Mouse (Mus musculus): ENCODE measurements around the gene Acyp1. TPM values are rescaled to one million over a fixed set of nuclear protein-coding genes. Genes with fewer than 3 reads are reported as not detected.
A peak's percentile ranks its signal among the peaks of the same experiment; 100 is the strongest.

The Acyp1 gene
- polyA plus RNA-seq (2015; fragmentation: Nextera tagmentation; extraction: Ambion mirVana) = 53.8 and 55.5 TPM in 2 replicates

DNA sequence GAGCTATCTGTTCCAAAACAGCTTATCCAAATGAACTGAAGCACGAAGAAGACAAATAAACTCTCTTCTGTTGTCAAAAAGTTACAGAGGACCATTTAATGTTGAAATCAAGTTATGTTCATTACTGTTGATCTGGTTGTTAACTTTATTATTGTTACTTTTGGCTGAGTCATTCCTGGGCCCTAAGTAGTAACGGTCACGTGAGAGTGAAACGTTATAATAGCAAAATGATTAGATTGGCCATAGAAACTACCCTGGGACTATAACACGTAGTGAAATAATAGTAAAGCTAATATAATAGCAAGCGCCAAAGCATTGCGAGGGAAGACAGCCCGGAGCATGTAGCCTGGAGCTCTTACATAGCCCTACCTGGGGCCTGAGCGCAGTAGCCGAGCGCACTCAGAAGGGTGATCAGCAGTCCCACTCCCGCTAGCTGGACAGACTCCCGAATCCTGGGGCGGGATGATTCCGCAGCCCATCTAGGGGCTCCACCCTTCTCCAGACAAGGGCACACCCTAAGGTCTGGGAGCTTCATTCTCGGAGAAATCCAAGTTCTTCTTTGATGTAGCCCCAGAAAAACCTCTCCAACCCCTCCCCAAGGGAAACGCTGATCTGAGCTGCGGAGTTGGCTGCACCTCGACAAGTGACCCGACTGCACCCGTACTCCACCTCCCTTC, at the start of gene Acyp1:
TSS of gene Acyp1 (minus strand) at position 630 of the 677 bp plus-strand sequence.
- peak within 1 kb of the TSS; percentile 51 for H3K4me3 ChIP-seq
- H3K27me3 ChIP-seq = no peaks in the 10 kb centered on the region
- H3K9ac ChIP-seq = peak within 1 kb of the TSS; percentile 56
- WGBS = 9% methylated on average over 21 of the region's 21 CpGs
- peak; percentile 53; the same call in 1 of the 2 replicates for ATAC-seq (ENCODE audit: borderline replicate concordance, extremely low read depth, low FRiP score, low TSS enrichment)
- peak within 1 kb of the TSS; percentile 69 for H3K4me2 ChIP-seq
- H3K27ac ChIP-seq = peak within 1 kb of the TSS; percentile 33; the same call in 1 of the 2 replicates
- H3K4me1 ChIP-seq = peaks cover 20% of the 10 kb centered on the region
- H3K9me3 ChIP-seq = no peaks in the 10 kb centered on the region
- no peaks in the 10 kb centered on the region for H3K36me3 ChIP-seq

DNA sequence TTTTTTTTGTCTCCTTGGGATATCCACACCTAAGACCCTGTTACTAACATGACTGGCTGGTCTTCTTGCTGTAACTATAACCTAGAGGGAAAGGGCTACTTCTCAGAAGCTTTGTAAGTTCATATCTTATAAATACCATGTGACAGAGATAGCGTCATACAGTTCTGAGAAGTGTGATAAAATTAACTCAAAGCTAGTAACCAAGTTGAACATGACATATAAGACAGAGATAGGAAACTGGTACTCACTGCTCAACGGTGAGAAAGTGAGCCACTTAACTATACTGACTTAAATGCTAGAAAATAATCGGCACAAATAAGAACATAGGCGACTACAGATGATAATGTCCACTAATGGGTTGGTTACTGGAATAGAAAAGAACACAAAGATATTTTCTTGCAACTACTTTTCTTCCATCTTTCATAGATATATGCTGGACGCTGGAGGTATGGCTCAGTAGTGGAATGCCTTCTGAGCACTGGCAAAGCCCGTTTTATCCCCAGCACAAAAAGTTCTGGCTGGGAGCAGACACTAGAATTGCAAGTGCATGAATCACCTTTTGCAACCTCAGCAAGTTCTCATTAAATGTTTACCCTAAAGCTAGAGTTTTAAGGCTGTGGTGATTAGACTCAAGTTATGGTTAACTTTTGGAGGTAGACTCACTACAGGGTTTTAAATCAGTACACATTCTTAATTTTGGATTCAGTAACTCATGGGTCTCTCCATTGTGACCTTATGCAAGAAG, 49.5 kb upstream of the Acyp1 start:
- Histone ChIP-seq H3K9ac (peak overlapping the region; percentile 84; the same call in 1 of the 2 replicates), H3K27ac (no peak overlapping the region), H3K9me3 (no peaks in the 10 kb centered on the region), H3K36me3 (peaks cover 33% of the 10 kb centered on the region), H3K4me3 (peak overlapping the region; percentile 89), H3K27me3 (no peaks in the 10 kb centered on the region), H3K4me1 (peaks cover 18% of the 10 kb centered on the region), H3K4me2 (peak overlapping the region; percentile 62)
- WGBS = 74% methylated on average over 6 of the region's 6 CpGs
- ATAC-seq (ENCODE audit: borderline replicate concordance, extremely low read depth, low FRiP score, low TSS enrichment) = no peak

- Histone ChIP-seq H3K4me3 (no peak overlapping the region), H3K27ac (no peak overlapping the region), H3K9ac (no peak overlapping the region), H3K36me3 (peaks cover 85% of the 10 kb centered on the region), H3K27me3 (no peaks in the 10 kb centered on the region), H3K9me3 (no peaks in the 10 kb centered on the region), H3K4me2 (no peak overlapping the region), H3K4me1 (no peaks in the 10 kb centered on the region)
- ATAC-seq (ENCODE audit: borderline replicate concordance, extremely low read depth, low FRiP score, low TSS enrichment) = no peak
- 83% methylated on average over 7 of the region's 7 CpGs for WGBS
These were observed 41.9 kb upstream of the Acyp1 start for GRCm38 (mm10) chr12:85330153-85330552.

DNA sequence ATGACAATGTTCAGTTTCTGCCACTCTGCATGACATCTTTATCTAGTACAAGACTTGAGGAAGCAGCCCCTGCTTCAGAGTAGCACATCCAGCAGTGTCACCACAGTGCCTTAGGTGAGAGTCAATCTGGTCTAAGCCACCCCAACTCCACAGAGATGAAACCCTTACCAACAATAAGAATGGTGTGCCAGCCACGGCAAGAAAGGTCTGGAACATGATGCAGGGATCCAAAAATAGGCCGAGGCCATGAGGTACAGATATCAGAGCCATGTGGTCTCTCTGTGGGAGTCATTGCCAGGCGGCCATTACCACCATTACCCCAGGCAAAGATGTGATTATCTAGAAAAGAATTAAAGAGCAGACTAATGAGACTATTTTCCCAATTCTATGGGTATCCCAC, 20.4 kb upstream of the Acyp1 start:
- Histone ChIP-seq H3K27me3 (no peaks in the 10 kb centered on the region), H3K4me1 (peaks cover 3% of the 10 kb centered on the region; the same call in 1 of the 2 replicates), H3K4me3 (no peak overlapping the region), H3K36me3 (peaks cover 90% of the 10 kb centered on the region), H3K9ac (no peak overlapping the region), H3K27ac (no peak overlapping the region), H3K9me3 (no peaks in the 10 kb centered on the region), H3K4me2 (no peak overlapping the region)
- no peak for ATAC-seq (ENCODE audit: borderline replicate concordance, extremely low read depth, low FRiP score, low TSS enrichment)
- WGBS = 87% methylated on average over 3 of the region's 3 CpGs

GRCm38 (mm10) chr12:85305247-85305892, 17.1 kb upstream of the Acyp1 start:
- H3K9me3 ChIP-seq = no peaks in the 10 kb centered on the region
- H3K4me2 ChIP-seq = no peak overlapping the region
- peak; percentile 61; the same call in 1 of the 2 replicates for ATAC-seq (ENCODE audit: borderline replicate concordance, extremely low read depth, low FRiP score, low TSS enrichment)
- H3K27ac ChIP-seq = peak overlapping the region; percentile 22; the same call in 1 of the 2 replicates
- 42% methylated on average over 16 of the region's 16 CpGs for WGBS
- no peak overlapping the region for H3K4me3 ChIP-seq
- no peaks in the 10 kb centered on the region for H3K27me3 ChIP-seq
- H3K9ac ChIP-seq = peak overlapping the region; percentile 18; the same call in 1 of the 2 replicates
- peaks cover 3% of the 10 kb centered on the region; the same call in 1 of the 2 replicates for H3K4me1 ChIP-seq
- H3K36me3 ChIP-seq = peaks cover 90% of the 10 kb centered on the region

DNA sequence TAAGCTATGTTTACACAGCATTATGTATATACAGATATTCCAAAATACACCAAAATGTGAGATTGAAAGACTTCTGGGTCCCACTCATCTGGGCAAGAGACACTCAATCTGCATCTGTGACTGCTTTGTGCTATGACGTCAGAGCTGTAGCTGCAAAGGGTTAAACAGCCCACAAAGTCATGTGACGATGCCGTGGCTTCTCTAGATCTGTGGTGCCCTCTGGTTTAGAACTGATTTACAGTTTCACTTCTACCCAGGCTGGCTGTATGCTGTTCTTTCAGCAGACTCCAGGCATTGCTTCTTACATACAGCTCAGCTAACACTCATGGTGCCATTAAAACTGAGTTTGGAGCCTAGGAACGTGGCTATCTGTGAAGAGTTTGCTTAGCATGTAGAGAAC, 16.5 kb upstream of the Acyp1 start:
- ATAC-seq (ENCODE audit: borderline replicate concordance, extremely low read depth, low FRiP score, low TSS enrichment) = no peak
- no peak overlapping the region for H3K9ac ChIP-seq
- H3K4me1 ChIP-seq = peaks cover 9% of the 10 kb centered on the region; the same call in 1 of the 2 replicates
- WGBS = 52% methylated on average over 4 of the region's 4 CpGs
- H3K4me2 ChIP-seq = no peak overlapping the region
- H3K27ac ChIP-seq = no peak overlapping the region
- H3K4me3 ChIP-seq = no peak overlapping the region
- no peaks in the 10 kb centered on the region for H3K9me3 ChIP-seq
- H3K36me3 ChIP-seq = peaks cover 88% of the 10 kb centered on the region
- no peaks in the 10 kb centered on the region for H3K27me3 ChIP-seq

GRCm38 (mm10) chr12:85303256-85303655, 15.0 kb upstream of the Acyp1 start:
- WGBS = 66% methylated on average over 2 of the region's 2 CpGs
- no peak overlapping the region for H3K4me2 ChIP-seq

GRCm38 (mm10) chr12:85298835-85299180, 10.6 kb upstream of the Acyp1 start:
- peaks cover 34% of the 10 kb centered on the region for H3K36me3 ChIP-seq
- H3K4me3 ChIP-seq = no peak overlapping the region
- 50% methylated on average over 1 of the region's 1 CpGs for WGBS
- no peak overlapping the region for H3K4me2 ChIP-seq
- peak overlapping the region; percentile 43; the same call in 1 of the 2 replicates for H3K27ac ChIP-seq
- H3K27me3 ChIP-seq = no peaks in the 10 kb centered on the region
- H3K4me1 ChIP-seq = peaks cover 18% of the 10 kb centered on the region; the same call in 1 of the 2 replicates
- H3K9me3 ChIP-seq = peaks cover 6% of the 10 kb centered on the region; the same call in 1 of the 2 replicates
- no peak overlapping the region for H3K9ac ChIP-seq
- no peak for ATAC-seq (ENCODE audit: borderline replicate concordance, extremely low read depth, low FRiP score, low TSS enrichment)

More at GRCm38 (mm10) chr12:85303256-85303655, 15.0 kb upstream of the Acyp1 start:
- ATAC-seq (ENCODE audit: borderline replicate concordance, extremely low read depth, low FRiP score, low TSS enrichment) = no peak
- Histone ChIP-seq H3K27ac (no peak overlapping the region), H3K9me3 (no peaks in the 10 kb centered on the region), H3K27me3 (no peaks in the 10 kb centered on the region), H3K4me1 (peaks cover 15% of the 10 kb centered on the region), H3K9ac (no peak overlapping the region), H3K36me3 (peaks cover 74% of the 10 kb centered on the region), H3K4me3 (no peak overlapping the region)

GRCm38 (mm10) chr12:85298127-85298834, 10.0 kb upstream of the Acyp1 start:
- Histone ChIP-seq H3K9me3 (peaks cover 6% of the 10 kb centered on the region; the same call in 1 of the 2 replicates), H3K4me1 (peaks cover 18% of the 10 kb centered on the region; the same call in 1 of the 2 replicates), H3K27ac (peak overlapping the region; percentile 43), H3K27me3 (no peaks in the 10 kb centered on the region), H3K4me2 (no peak overlapping the region), H3K4me3 (no peak overlapping the region), H3K9ac (no peak overlapping the region), H3K36me3 (peaks cover 30% of the 10 kb centered on the region)
- 53% methylated on average over 11 of the region's 11 CpGs for WGBS
- no peak for ATAC-seq (ENCODE audit: borderline replicate concordance, extremely low read depth, low FRiP score, low TSS enrichment)

GRCm38 (mm10) chr12:85297345-85297997, 9.2 kb upstream of the Acyp1 start:
- no peak for ATAC-seq (ENCODE audit: borderline replicate concordance, extremely low read depth, low FRiP score, low TSS enrichment)
- Histone ChIP-seq H3K9ac (no peak overlapping the region), H3K4me3 (no peak overlapping the region), H3K27ac (no peak overlapping the region), H3K4me1 (peaks cover 18% of the 10 kb centered on the region; the same call in 1 of the 2 replicates), H3K4me2 (no peak overlapping the region), H3K36me3 (peaks cover 24% of the 10 kb centered on the region), H3K27me3 (no peaks in the 10 kb centered on the region), H3K9me3 (peaks cover 6% of the 10 kb centered on the region; the same call in 1 of the 2 replicates)
- 76% methylated on average over 10 of the region's 10 CpGs for WGBS

- 73% methylated on average over 5 of the region's 5 CpGs for WGBS
- ATAC-seq (ENCODE audit: borderline replicate concordance, extremely low read depth, low FRiP score, low TSS enrichment) = no peak
- H3K27ac ChIP-seq = no peak overlapping the region
- peaks cover 6% of the 10 kb centered on the region; the same call in 1 of the 2 replicates for H3K9me3 ChIP-seq
- H3K4me3 ChIP-seq = no peak overlapping the region
- H3K9ac ChIP-seq = no peak overlapping the region
- H3K4me2 ChIP-seq = no peak overlapping the region
- H3K27me3 ChIP-seq = no peaks in the 10 kb centered on the region
- peaks cover 19% of the 10 kb centered on the region for H3K36me3 ChIP-seq
- H3K4me1 ChIP-seq = peaks cover 18% of the 10 kb centered on the region; the same call in 1 of the 2 replicates
These were observed 8.7 kb upstream of the Acyp1 start for GRCm38 (mm10) chr12:85296915-85297314.

Data from lung, embryonic 15.5 days (tissue).